Mouse (Mus musculus): Measurements from ENCODE around the gene Pdxdc1.

- TF ChIP-seq POLR2A (IDR thresholded peaks at IDR 0.05; ENCODE audit: low read depth, low read length) (no peak), CTCF (conservative IDR thresholded peaks at IDR 0.05; ENCODE audit: insufficient read depth, insufficient read length, low read depth, low read length) (no peak)
Measured at GRCm38 (mm10) chr16:13831606-13832005, 71.3 kb downstream of the Pdxdc1 start.
